Mouse (Mus musculus): ENCODE measurements around the gene Pth1r.

- TF ChIP-seq POLR2A (IDR thresholded peaks at IDR 0.05; ENCODE audit: extremely low read depth, insufficient read depth, low read length) = no peak
- no peak for TF ChIP-seq CTCF (IDR thresholded peaks at IDR 0.05; ENCODE audit: low read depth, low read length)
These were observed 11.7 kb upstream of the Pth1r start for GRCm38 (mm10) chr9:110758605-110759004.
